Mouse (Mus musculus) G1E (cell line): ENCODE results near the gene Csnk2a2.

Experiments used
- CTCF ChIP-seq: IDR thresholded peaks from 2 replicates; pipeline ENCODE4 v1.5.1; 2012; ENCODE audit warnings: low read depth, low read length, inconsistent platforms, mixed read lengths
- GATA2 ChIP-seq: IDR thresholded peaks from 2 replicates; pipeline ENCODE4 v1.6.1; 2012; ENCODE audit warnings: low read depth, low read length, inconsistent platforms, borderline replicate concordance

- TF ChIP-seq CTCF, result no peak
- TF ChIP-seq GATA2, result no peak
These were observed 49.6 kb upstream of the Csnk2a2 start for GRCm38 (mm10) chr8:95539487-95539886.
